Mouse (Mus musculus): ENCODE measurements around the gene Slc39a2. TPM values are rescaled to one million over a fixed set of nuclear protein-coding genes. Genes with fewer than 3 reads are reported as not detected.
A peak's percentile ranks its signal among the peaks of the same experiment; 100 is the strongest.

Slc39a2 gene
- polyA plus RNA-seq, 1 experiment from 2014 or later: 0.98 TPM

DNA sequence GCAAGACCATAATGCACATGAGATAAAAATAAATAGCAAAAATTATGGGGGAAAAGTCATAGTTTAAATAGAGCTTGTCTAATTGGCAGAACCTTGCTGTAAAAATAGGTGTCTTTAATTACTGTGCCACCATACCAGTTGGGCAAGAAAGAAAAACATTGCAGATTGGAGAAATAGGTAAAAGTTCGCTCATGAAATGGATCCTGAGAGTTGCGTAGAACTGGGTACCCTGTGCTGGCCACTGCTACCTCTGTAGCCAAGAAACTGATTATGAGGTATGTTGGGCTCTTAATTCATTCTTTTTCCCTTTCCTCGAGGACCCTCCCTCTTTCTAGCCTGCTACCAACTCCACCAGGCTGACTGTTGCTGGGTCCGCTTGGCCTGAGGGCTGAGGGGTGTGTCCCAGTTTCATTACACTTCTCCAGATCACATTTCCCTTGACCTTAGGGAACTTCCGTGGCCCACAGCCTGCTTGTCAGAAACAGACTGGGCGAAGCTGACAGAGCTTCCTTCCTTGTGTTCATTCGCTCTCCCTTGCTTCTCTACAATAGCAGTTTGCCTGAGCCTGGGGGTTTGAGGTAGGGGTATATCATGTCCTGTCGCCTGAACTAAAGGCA lies 48.4 kb downstream of the Slc39a2 start:
- peak; percentile 47; the same call in 1 of the 2 replicates for ATAC-seq (ENCODE audit: insufficient read depth, low FRiP score)
- Histone ChIP-seq H3K4me1 (ENCODE audit: control insufficient read depth, insufficient read depth, low read length) (peaks cover 6% of the 10 kb centered on the region; the same call in 1 of the 2 replicates), H3K36me3 (ENCODE audit: control insufficient read depth, insufficient read depth, low read length) (no peaks in the 10 kb centered on the region), H3K9me3 (replicated peaks; ENCODE audit: control insufficient read depth, low read length) (peaks cover 9% of the 10 kb centered on the region; the same call in 1 of the 2 replicates), H3K4me3 (replicated peaks; ENCODE audit: low read length) (no peak overlapping the region), H3K4me2 (ENCODE audit: low read depth, low read length) (no peak overlapping the region), H3K27me3 (ENCODE audit: control insufficient read depth, insufficient read depth, low read length) (no peaks in the 10 kb centered on the region), H3K27ac (ENCODE audit: low read length) (no peak overlapping the region), H3K9ac (ENCODE audit: low read length) (peak overlapping the region; percentile 35; the same call in 1 of the 2 replicates)
- 41% methylated on average over 8 of the region's 8 CpGs for WGBS

DNA sequence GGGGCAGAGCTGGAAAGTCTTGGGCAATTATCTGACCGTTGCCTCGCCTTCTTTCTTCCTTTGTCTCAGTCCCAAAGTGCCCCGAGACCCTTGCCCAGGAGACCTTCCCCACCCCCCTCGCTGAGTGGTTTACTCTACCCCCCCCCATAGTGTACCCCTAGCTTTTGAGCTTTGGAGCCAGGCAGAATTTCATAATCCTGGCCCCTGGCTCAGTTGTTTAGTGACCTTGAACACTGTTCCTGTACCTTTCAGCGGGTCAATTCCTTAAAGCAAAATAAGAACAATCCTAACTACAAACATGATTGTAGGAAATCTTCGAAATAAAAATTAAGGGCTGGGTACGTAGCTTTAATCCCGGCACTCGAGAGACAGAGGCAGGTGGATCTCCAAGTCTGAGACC lies 48.9 kb downstream of the Slc39a2 start:
- no peak overlapping the region for H3K4me2 ChIP-seq (ENCODE audit: low read depth, low read length)
- H3K4me3 ChIP-seq (replicated peaks; ENCODE audit: low read length): no peak overlapping the region
- H3K9ac ChIP-seq (ENCODE audit: low read length): no peak overlapping the region; the same call in 1 of the 2 replicates
- H3K9me3 ChIP-seq (replicated peaks; ENCODE audit: control insufficient read depth, low read length): peaks cover 9% of the 10 kb centered on the region; the same call in 1 of the 2 replicates
- no peak overlapping the region for H3K27ac ChIP-seq (ENCODE audit: low read length)
- 66% methylated on average over 9 of the region's 9 CpGs for WGBS
- no peaks in the 10 kb centered on the region for H3K27me3 ChIP-seq (ENCODE audit: control insufficient read depth, insufficient read depth, low read length)
- no peaks in the 10 kb centered on the region for H3K36me3 ChIP-seq (ENCODE audit: control insufficient read depth, insufficient read depth, low read length)
- peaks cover 6% of the 10 kb centered on the region; the same call in 1 of the 2 replicates for H3K4me1 ChIP-seq (ENCODE audit: control insufficient read depth, insufficient read depth, low read length)
- no peak for ATAC-seq (ENCODE audit: insufficient read depth, low FRiP score)

DNA sequence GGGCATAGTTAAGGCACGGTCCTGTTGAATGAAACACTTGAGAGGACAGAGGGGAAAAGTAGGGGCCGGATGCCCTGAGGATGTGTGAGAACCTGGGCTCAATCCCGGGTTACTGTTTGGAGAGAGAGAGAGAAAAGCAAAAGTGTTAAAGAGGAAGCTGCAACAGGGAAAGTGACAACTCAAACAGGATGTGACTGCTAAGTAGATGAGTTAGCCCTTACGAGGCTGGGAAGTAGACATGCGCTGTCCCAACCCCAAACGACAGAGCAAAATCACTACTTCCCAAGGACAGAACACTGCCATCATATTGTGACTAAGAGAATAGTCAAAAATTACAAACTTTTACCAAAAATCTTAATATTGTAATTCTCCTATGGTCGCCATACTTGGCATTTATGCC lies 49.5 kb downstream of the Slc39a2 start:
- no peak overlapping the region for H3K9ac ChIP-seq (ENCODE audit: low read length)
- H3K4me1 ChIP-seq (ENCODE audit: control insufficient read depth, insufficient read depth, low read length): peaks cover 6% of the 10 kb centered on the region; the same call in 1 of the 2 replicates
- H3K4me2 ChIP-seq (ENCODE audit: low read depth, low read length): no peak overlapping the region
- no peak overlapping the region for H3K4me3 ChIP-seq (replicated peaks; ENCODE audit: low read length)
- H3K27ac ChIP-seq (ENCODE audit: low read length): no peak overlapping the region
- no peak for ATAC-seq (ENCODE audit: insufficient read depth, low FRiP score)
- 63% methylated on average over 7 of the region's 7 CpGs for WGBS
- no peaks in the 10 kb centered on the region for H3K27me3 ChIP-seq (ENCODE audit: control insufficient read depth, insufficient read depth, low read length)
- no peaks in the 10 kb centered on the region for H3K36me3 ChIP-seq (ENCODE audit: control insufficient read depth, insufficient read depth, low read length)
- peaks cover 9% of the 10 kb centered on the region; the same call in 1 of the 2 replicates for H3K9me3 ChIP-seq (replicated peaks; ENCODE audit: control insufficient read depth, low read length)

DNA sequence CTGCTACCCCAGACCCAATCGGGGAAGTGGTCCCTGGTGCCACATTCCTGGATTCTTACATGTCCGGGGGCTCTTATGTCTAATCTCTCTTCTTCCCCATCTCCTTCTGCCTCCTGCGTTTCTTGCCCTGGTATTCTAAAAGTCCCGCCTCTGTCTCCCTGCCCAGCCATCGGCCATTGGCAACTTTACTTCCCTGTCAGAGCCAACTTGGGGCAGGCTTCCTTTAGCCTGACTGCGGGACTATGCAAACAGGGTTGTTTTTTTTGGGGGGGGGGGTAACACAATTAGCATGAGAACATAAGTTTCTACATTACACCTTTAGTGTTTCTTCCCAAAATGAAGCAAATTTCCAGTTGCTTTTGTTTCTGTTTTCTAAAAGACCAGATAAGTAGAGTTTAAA lies 50.6 kb downstream of the Slc39a2 start:
- Histone ChIP-seq H3K27ac (ENCODE audit: low read length) (no peak overlapping the region), H3K4me3 (replicated peaks; ENCODE audit: low read length) (no peak overlapping the region), H3K9me3 (replicated peaks; ENCODE audit: control insufficient read depth, low read length) (0 out of 2 replicates have a peak, but pooled peaks cover 3% of the 10 kb centered on the region), H3K4me2 (ENCODE audit: low read depth, low read length) (no peak overlapping the region), H3K27me3 (ENCODE audit: control insufficient read depth, insufficient read depth, low read length) (no peaks in the 10 kb centered on the region), H3K4me1 (ENCODE audit: control insufficient read depth, insufficient read depth, low read length) (peaks cover 6% of the 10 kb centered on the region; the same call in 1 of the 2 replicates), H3K36me3 (ENCODE audit: control insufficient read depth, insufficient read depth, low read length) (no peaks in the 10 kb centered on the region), H3K9ac (ENCODE audit: low read length) (no peak overlapping the region)
- ATAC-seq (ENCODE audit: insufficient read depth, low FRiP score): no peak
- 71% methylated on average over 6 of the region's 6 CpGs for WGBS

Other genes starting within 250 kb of the Slc39a2 start
- gene Gm17079, start 197.4 kb upstream of the Slc39a2 start, polyA plus RNA-seq (2015; fragmentation: Nextera tagmentation; extraction: Ambion mirVana): not detected in 2 replicates
- not detected in 2 replicates for gene Gm5800, start 175.7 kb upstream of the Slc39a2 start, polyA plus RNA-seq (2015; fragmentation: Nextera tagmentation; extraction: Ambion mirVana)
- 0.66 TPM in 1 of 2 replicates, not detected in the other for gene Ang4, start 119.3 kb upstream of the Slc39a2 start, polyA plus RNA-seq (2015; fragmentation: Nextera tagmentation; extraction: Ambion mirVana)
- gene AY358078, start 92.8 kb upstream of the Slc39a2 start, polyA plus RNA-seq (2015; fragmentation: Nextera tagmentation; extraction: Ambion mirVana): not detected in 2 replicates
- gene Ear6, start 39.2 kb upstream of the Slc39a2 start, polyA plus RNA-seq (2015; fragmentation: Nextera tagmentation; extraction: Ambion mirVana): 0.19 and 0.79 TPM in 2 replicates
- 49.7 and 57.7 TPM in 2 replicates for gene Mettl17, start 8.0 kb upstream of the Slc39a2 start, polyA plus RNA-seq (2015; fragmentation: Nextera tagmentation; extraction: Ambion mirVana)
- gene Ndrg2, start 21.3 kb downstream of the Slc39a2 start, polyA plus RNA-seq (2015; fragmentation: Nextera tagmentation; extraction: Ambion mirVana): 125 and 143 TPM in 2 replicates
- not detected in 2 replicates for gene Tppp2, start 25.5 kb downstream of the Slc39a2 start, polyA plus RNA-seq (2015; fragmentation: Nextera tagmentation; extraction: Ambion mirVana)
- gene Rnase13, start 29.9 kb downstream of the Slc39a2 start, polyA plus RNA-seq (2015; fragmentation: Nextera tagmentation; extraction: Ambion mirVana): not detected in 2 replicates
- 81.9 and 92.6 TPM in 2 replicates for gene Arhgef40, start 91.8 kb downstream of the Slc39a2 start, polyA plus RNA-seq (2015; fragmentation: Nextera tagmentation; extraction: Ambion mirVana)
- 8.0 and 12.8 TPM in 2 replicates for gene Tmem253, start 122.8 kb downstream of the Slc39a2 start, polyA plus RNA-seq (2015; fragmentation: Nextera tagmentation; extraction: Ambion mirVana)
- gene Zfp219, start 127.8 kb downstream of the Slc39a2 start, polyA plus RNA-seq (2015; fragmentation: Nextera tagmentation; extraction: Ambion mirVana): 23.1 and 24.4 TPM in 2 replicates
- gene Olfr221, start 149.6 kb downstream of the Slc39a2 start, polyA plus RNA-seq (2015; fragmentation: Nextera tagmentation; extraction: Ambion mirVana): not detected in 2 replicates
- gene Hnrnpc, start 211.1 kb downstream of the Slc39a2 start, polyA plus RNA-seq (2015; fragmentation: Nextera tagmentation; extraction: Ambion mirVana): 504 and 528 TPM in 2 replicates
- 50.0 and 51.5 TPM in 2 replicates for gene Rpgrip1, start 217.8 kb downstream of the Slc39a2 start, polyA plus RNA-seq (2015; fragmentation: Nextera tagmentation; extraction: Ambion mirVana)

All from stomach, embryonic 16.5 days (tissue).